Mouse (Mus musculus) T-cell, adult 66 days (primary cell): ENCODE data around the gene Atp10b. TPM values are rescaled to one million over a fixed set of nuclear protein-coding genes. Genes with fewer than 3 reads are reported as not detected.

Experiments used
- total RNA-seq, 2 experiments: library from RNA; stranded (reverse); gene quantifications; 3 replicates in 1 of 2; 4 replicates in 1 of 2; pipeline ENCODE4 v1.2.4; 2023

Gene Atp10b
- total RNA-seq, result not detected

GRCm38 (mm10) chr11:43149577-43149976 lies at the start of gene Atp10b:
TSS of gene Atp10b (plus strand) at chr11:43149877.

Other genes starting within 250 kb of the Atp10b start
- not detected for gene Gm9972, start 114.1 kb upstream of the Atp10b start, total RNA-seq